Mouse (Mus musculus) inflammation-experienced regulatory T-cells, adult 16 weeks (primary cell): Measurements from ENCODE around the gene Pi16. TPM values are rescaled to one million over a fixed set of nuclear protein-coding genes. Genes with fewer than 3 reads are reported as not detected.

Source experiments
- polyA plus RNA-seq: library from polyadenylated mRNA; unstranded; fragments of 100-300 nt; shearing (Covaris generic); gene quantifications from one replicate; pipeline ENCODE4 v1.2.1, GENCODE M21; 2017

Pi16 gene
- not detected for polyA plus RNA-seq

GRCm38 (mm10) chr17:29317380-29317779, at the start of gene Pi16:
Gene Pi16 (plus strand): TSS chr17:29317680.

GRCm38 (mm10) chr17:29268682-29269348, 48.7 kb upstream of the Pi16 start, which contains the start of gene BC004004:
Gene BC004004 (plus strand): TSS chr17:29268788.

GRCm38 (mm10) chr17:29347645-29348256, 30.3 kb downstream of the Pi16 start, which contains the start of gene Mtch1:
Gene Mtch1 (minus strand): TSS chr17:29347934.

DNA sequence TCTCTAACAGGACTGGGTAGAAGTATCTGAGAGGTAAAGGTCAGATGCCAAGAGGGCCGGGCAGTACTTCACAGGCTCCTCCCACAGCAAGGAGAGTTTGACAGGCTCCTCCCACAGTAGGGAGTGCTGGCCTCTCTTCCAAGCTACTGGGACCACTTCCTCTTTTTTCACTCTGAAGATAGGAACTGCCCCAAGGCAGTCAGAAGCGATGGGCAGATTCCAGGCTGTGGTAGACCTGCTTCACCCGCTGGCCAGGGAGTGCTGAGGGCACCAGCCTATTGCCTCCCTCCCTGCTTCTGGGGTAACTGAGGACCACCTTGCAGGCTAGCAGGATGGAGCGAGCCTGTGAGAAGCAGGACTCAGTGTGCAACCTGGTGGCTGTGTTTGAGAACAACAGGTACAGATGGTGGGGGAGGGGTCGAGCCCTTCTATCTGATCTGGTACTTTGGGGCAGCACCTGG, 43.3 kb downstream of the Pi16 start, which contains the start of gene Fgd2:
Fgd2 (plus strand) TSS at position 154 of the 461 bp plus-strand sequence.

Other genes with a start within 250 kb of the Pi16 start
- 3.9 TPM for gene Cdkn1a, start 226.7 kb upstream of the Pi16 start, polyA plus RNA-seq
- not detected for gene Rab44, start 203.5 kb upstream of the Pi16 start, polyA plus RNA-seq
- gene Cpne5, start 79.5 kb upstream of the Pi16 start, polyA plus RNA-seq, result 1.1 TPM
- gene Ppil1, start 53.5 kb upstream of the Pi16 start, polyA plus RNA-seq, result 98.4 TPM
- 151 TPM for gene BC004004, start 48.9 kb upstream of the Pi16 start, polyA plus RNA-seq
- gene Mtch1, start 30.3 kb downstream of the Pi16 start, polyA plus RNA-seq, result 4.8 TPM
- 3.1 TPM for gene Fgd2, start 43.2 kb downstream of the Pi16 start, polyA plus RNA-seq
- 34.1 TPM for gene Pim1, start 173.1 kb downstream of the Pi16 start, polyA plus RNA-seq
- not detected for gene Gm17657, start 232.0 kb downstream of the Pi16 start, polyA plus RNA-seq
- gene Tbc1d22b, start 232.1 kb downstream of the Pi16 start, polyA plus RNA-seq, result 33.6 TPM
- 5.2 TPM for gene Tmem217, start 234.7 kb downstream of the Pi16 start, polyA plus RNA-seq